Comparison of ENCODE assay signal across 31 mouse cellular contexts in the genomic region with DNA sequence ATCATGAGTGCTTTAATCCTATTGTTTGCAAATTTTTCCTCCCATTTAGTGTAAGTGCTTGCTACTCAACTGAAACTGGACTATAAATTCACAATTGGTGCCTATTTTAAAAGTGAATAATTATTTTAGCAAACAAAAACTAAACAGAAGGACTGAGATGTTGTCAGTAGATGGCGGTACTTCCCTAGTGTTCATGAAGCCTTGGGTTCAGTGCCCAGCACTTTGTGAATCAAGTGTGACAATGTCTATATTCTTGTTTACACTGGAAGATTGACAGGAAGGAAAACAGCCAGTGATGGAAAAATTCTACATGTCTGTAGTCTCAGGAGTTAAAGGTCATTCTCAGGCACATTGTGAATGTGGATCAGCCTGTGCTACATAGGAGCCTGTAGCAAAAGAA. TPM values are rescaled to one million over a fixed set of nuclear protein-coding genes. Genes with fewer than 3 reads are reported as not detected.
"Had no signal": no experiment of that assay in that cellular context is flagged by ENCODE, and none has a peak within 500 bp of the region (broad histone marks: within the 10 kb centered on the region; RNA-seq: fewer than 3 reads in every experiment).

No protein-coding gene starts in this region.

RNA-seq across cellular contexts. Expression of a gene that starts 47.8 kb away (rescaled TPM):
- total RNA-seq: common myeloid progenitor, adult 5-6 weeks; forebrain, postnatal 0 days; gastrocnemius, adult 18-20 months; gastrocnemius, adult 2 months; gastrocnemius, adult 8-10 months; gastrocnemius, postnatal 10 days; gastrocnemius, postnatal 14 days; gastrocnemius, postnatal 25 days; gastrocnemius, postnatal 36 days; gastrocnemius, postnatal 4 days; granulocyte monocyte progenitor cell, adult 5-6 weeks; heart, adult 18-20 months; heart, adult 2 months; heart, adult 8-10 months had no signal
- polyA plus RNA-seq: cortical plate, adult 2 months; embryonic facial prominence, embryonic 10.5 days; embryonic facial prominence, embryonic 11.5 days; embryonic facial prominence, embryonic 12.5 days; embryonic facial prominence, embryonic 13.5 days; embryonic facial prominence, embryonic 14.5 days; embryonic facial prominence, embryonic 15.5 days; erythroblast, embryonic 14.5 days; forebrain, embryonic 10.5 days; forebrain, embryonic 11.5 days; forebrain, embryonic 12.5 days; forebrain, embryonic 13.5 days; forebrain, embryonic 14.5 days; forebrain, embryonic 15.5 days; forebrain, embryonic 16.5 days; forebrain, postnatal 0 days; frontal cortex, adult 2 months; gonadal fat pad, adult 2 months; heart, adult 2 months had no signal
